Mouse (Mus musculus) kidney, adult 2 months (tissue): ENCODE results near the gene Npr3. TPM values are rescaled to one million over a fixed set of nuclear protein-coding genes. Genes with fewer than 3 reads are reported as not detected.

Experiments
- DNase-seq: peaks from one replicate; pipeline ENCODE4 v3.0.0; 2021
- H3K27ac ChIP-seq: fragments of 200-500 bp; 2 replicates; pipeline ENCODE4 v1.5.1; 2012; ENCODE audit warnings: low read depth, low read length, control low read depth, inconsistent platforms; ENCODE audit not compliant: insufficient read depth
- H3K27me3 ChIP-seq: fragments of 200-500 bp; replicated peaks from 2 replicates; pipeline ENCODE4 v1.6.1; 2012; ENCODE audit warnings: mild to moderate bottlenecking, moderate library complexity, low read length, inconsistent platforms; ENCODE audit not compliant: control insufficient read depth, insufficient read depth
- H3K36me3 ChIP-seq: fragments of 200-500 bp; 2 replicates; pipeline ENCODE4 v1.6.1; 2012; ENCODE audit warnings: mild to moderate bottlenecking, moderate library complexity, low read length, inconsistent platforms; ENCODE audit not compliant: control insufficient read depth, insufficient read depth
- H3K4me1 ChIP-seq: fragments of 200-500 bp; 2 replicates; pipeline ENCODE4 v1.6.1; 2011; ENCODE audit warnings: low read length; ENCODE audit not compliant: control insufficient read depth, insufficient read depth
- H3K4me3 ChIP-seq: fragments of 200-500 bp; 2 replicates; pipeline ENCODE4 v1.5.1; 2011; ENCODE audit warnings: mild to moderate bottlenecking, low read depth, low read length, control low read depth; ENCODE audit not compliant: insufficient read depth
- CTCF ChIP-seq: fragments of 200-500 bp; conservative IDR thresholded peaks from 2 replicates; pipeline ENCODE4 v1.5.1; 2011; ENCODE audit warnings: low read depth, mild to moderate bottlenecking, control low read depth, low read length, moderate library complexity, mixed read lengths; ENCODE audit not compliant: insufficient read depth, insufficient read length
- POLR2A ChIP-seq: fragments of 200-500 bp; IDR thresholded peaks from one replicate; pipeline ENCODE4 v1.6.1; 2011; ENCODE audit warnings: low read depth, low read length, control low read depth
- WGBS: fragments of 180-500 bp; shearing (Covaris S2); methylation state at CpG from one replicate; pipeline ENCODE4 v1.1.7; 2018; 5-methylcytosine and 5-hydroxymethylcytosine counted together
- polyA plus RNA-seq: library from polyadenylated mRNA; depleted of rRNA; stranded (reverse); fragments of >200 nt; gene quantifications from 2 replicates; pipeline ENCODE4 v1.2.3, GENCODE M21; 2012

The Npr3 gene
- polyA plus RNA-seq, 1 experiment, result 6.1 TPM

DNA sequence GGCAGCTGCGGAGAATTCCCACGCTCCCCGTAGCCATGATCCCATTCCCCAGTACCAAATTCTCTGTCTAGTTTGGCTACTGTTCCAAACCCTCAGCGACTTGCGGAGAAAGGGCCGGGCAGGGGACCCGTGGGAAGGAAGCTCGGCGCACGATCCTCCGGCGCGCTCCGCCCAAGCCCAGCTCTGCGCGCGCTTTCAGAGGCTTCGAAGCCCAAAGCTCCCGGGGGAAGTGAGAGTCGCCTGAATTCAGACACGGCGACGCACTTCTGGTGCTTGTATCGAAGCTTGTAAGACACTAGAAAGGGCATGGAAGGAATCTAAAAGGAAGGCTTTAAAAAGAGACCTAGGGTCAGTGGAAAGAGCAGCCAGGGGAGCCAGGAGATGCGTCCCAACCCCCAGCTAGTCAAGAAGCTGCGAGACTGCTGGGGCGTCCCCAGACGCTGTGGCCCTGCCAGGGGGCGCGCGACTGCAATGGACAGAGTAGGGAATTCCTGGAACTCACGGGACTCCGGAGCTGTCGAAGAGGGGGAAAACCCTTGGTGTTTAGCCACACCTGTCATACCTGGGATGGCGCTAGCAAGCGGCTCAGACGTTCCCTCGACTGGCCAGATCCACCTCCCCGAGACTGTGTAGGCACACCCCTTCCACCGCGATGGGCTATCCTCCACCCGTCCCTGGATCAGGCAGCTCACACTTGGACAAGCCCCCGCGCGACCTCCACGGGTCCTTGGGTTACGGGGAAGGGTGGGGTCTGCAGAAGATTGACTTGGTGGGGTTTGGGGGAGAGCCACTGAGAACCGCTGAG, 2.8 kb downstream of the Npr3 start:
- 0 out of 2 replicates have a peak, but pooled peaks cover 3% of the 10 kb centered on the region for H3K4me1 ChIP-seq
- WGBS, result under 1% methylated on average over 48 of the region's 48 CpGs
- no peaks in the 10 kb centered on the region for H3K36me3 ChIP-seq
- TF ChIP-seq CTCF, result no peak
- peak; percentile 38 for DNase-seq
- no peaks in the 10 kb centered on the region for H3K27me3 ChIP-seq
- no peak overlapping the region for H3K27ac ChIP-seq
- H3K4me3 ChIP-seq, result peak overlapping the region; percentile 38

DNA sequence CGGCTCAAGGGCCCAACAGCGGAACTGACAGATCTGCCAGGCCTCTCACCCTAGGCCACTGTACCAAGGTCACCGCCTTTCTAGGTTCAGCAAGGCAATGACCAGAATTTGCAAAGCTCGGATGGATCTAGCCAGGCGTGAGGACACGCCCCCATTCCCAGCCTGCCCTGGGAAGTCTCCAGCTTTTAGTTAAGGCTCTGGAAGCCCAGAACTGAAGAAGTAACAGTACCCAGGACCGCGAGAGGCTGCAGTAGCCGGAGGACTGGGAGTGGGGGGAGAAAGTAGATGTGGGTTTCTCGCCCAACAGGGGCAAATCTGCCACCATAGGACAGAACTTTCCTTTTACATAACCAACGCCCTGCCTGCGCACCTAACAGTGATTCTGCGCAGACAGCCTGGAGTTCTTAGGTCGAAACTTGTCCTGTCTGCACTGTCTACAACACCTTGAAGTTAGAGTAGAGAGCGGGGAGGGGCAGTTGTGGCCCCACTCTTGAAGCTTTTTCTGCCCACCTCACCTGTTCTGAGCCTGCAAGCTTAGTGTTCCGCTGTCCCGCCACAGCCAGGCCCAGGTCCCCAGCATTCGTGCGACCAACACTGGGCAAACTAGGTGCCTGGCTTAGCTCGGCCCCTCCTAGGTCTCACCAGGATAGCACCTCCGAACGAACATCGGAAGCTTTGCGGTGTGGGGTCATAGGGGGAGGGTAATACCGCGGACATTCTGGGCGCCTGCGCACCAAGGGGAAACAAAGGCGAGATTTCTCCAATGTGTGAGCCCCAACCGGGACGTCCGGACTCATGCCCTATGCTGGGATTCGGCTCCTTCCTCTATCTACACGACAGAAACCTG, 3.7 kb downstream of the Npr3 start:
- WGBS, result 22% methylated on average over 34 of the region's 34 CpGs
- peak; percentile 67 for DNase-seq

DNA sequence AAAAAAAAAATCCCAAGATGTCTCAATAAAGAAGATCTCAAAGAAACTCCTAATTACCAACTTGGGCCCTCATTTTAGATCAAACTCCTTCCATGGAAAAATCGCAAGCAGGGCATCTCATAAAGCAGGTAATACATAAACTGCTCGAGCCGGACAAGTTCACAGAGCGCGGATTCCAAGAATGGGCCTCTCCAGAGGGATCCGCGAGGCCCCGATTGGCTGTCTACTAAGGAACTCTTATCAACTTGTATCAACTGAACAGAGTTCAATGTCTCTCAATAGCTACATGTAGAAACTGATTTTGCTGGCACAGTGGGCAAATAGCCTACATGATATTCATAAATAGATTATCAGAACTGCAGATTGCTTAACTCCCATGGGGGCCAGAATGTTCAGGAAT, 9.5 kb downstream of the Npr3 start:
- no peak for TF ChIP-seq CTCF
- no peak for TF ChIP-seq POLR2A
- 89% methylated on average over 8 of the region's 8 CpGs for WGBS
- H3K27me3 ChIP-seq, result no peaks in the 10 kb centered on the region
- H3K36me3 ChIP-seq, result no peaks in the 10 kb centered on the region
- H3K4me3 ChIP-seq, result no peak overlapping the region
- no peak for DNase-seq
- H3K4me1 ChIP-seq, result no peaks in the 10 kb centered on the region
- H3K27ac ChIP-seq, result no peak overlapping the region

More for the DNA sequence above, 3.7 kb downstream of the Npr3 start:
- H3K4me3 ChIP-seq, result peak overlapping the region; percentile 38
- TF ChIP-seq CTCF (no peak), POLR2A (no peak)
- 0 out of 2 replicates have a peak, but pooled peaks cover 3% of the 10 kb centered on the region for H3K4me1 ChIP-seq
- no peak overlapping the region for H3K27ac ChIP-seq
- no peaks in the 10 kb centered on the region for H3K27me3 ChIP-seq
- no peaks in the 10 kb centered on the region for H3K36me3 ChIP-seq

DNA sequence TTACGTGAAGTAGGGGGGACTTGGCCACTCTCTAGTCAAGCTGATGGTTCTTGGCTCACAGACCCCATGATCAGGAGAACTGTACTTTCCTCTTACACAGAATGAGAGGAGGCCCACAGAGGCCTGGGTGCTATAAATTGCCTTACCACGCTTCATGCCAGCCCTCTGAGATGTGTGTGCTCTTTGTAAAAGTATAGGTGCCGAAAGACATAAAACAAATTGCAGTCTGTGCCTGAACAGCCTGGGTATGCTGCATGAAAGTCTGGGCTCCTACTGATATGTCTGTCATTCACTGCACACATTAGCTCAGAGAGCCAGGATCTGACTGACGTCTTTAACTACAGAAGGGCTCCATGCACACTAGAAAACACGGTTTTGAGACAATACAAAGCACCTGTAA, 9.9 kb downstream of the Npr3 start:
- no peak overlapping the region for H3K27ac ChIP-seq
- no peaks in the 10 kb centered on the region for H3K36me3 ChIP-seq
- H3K4me3 ChIP-seq, result no peak overlapping the region
- no peak for TF ChIP-seq POLR2A
- TF ChIP-seq CTCF, result no peak
- DNase-seq, result no peak
- WGBS, result 87% methylated on average over 5 of the region's 5 CpGs
- no peaks in the 10 kb centered on the region for H3K27me3 ChIP-seq
- no peaks in the 10 kb centered on the region for H3K4me1 ChIP-seq

DNA sequence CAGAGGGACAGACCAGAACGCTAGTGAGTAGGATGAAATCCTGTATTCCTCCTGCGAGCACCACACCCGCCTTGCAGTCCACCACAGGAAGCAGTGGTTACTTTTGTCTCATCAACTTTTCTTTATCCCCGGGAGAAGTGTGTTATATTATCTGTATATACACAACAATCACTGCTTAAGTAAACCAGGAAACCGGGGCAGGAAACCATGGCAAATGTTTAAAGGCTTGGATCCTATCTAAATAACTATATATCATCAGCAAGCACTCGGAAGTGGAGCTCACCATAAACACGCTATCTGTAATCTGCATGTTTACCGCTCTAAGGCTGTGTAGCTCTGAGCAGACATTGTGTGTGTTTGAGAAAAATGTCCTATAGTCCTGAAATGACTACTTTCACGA, 13.1 kb downstream of the Npr3 start:
- no peak overlapping the region for H3K4me3 ChIP-seq

DNA sequence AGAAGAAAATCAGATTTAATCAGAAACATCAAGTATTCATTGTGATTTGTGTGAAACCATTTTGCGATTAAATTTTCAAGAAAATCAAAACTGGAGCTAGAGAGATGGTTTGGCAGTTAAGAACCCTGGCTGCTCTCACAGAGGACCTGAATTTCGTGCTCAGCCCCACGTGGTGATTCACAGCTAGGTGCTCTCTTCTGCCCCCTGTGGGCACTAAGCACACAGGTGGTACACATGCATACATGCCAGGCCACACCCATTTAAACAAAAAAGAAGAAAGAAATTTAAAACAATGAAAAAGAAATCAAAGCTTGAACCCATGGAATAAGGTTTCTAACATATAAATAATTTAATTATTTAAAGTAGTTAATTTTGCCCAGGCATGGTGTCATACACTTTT, 15.7 kb downstream of the Npr3 start:
- Histone ChIP-seq H3K4me3 (no peak overlapping the region), H3K4me1 (no peaks in the 10 kb centered on the region), H3K36me3 (no peaks in the 10 kb centered on the region), H3K27ac (no peak overlapping the region), H3K27me3 (no peaks in the 10 kb centered on the region)
- 71% methylated on average over 3 of the region's 3 CpGs for WGBS
- no peak for DNase-seq
- TF ChIP-seq CTCF (0 out of 2 replicates have a peak, but pooled peaks have one; percentile 16), POLR2A (no peak)

More for the DNA sequence above, 13.1 kb downstream of the Npr3 start:
- TF ChIP-seq POLR2A, result no peak
- Histone ChIP-seq H3K27ac (no peak overlapping the region), H3K4me1 (no peaks in the 10 kb centered on the region), H3K36me3 (no peaks in the 10 kb centered on the region), H3K27me3 (no peaks in the 10 kb centered on the region)
- 52% methylated on average over 9 of the region's 9 CpGs for WGBS
- DNase-seq, result no peak

DNA sequence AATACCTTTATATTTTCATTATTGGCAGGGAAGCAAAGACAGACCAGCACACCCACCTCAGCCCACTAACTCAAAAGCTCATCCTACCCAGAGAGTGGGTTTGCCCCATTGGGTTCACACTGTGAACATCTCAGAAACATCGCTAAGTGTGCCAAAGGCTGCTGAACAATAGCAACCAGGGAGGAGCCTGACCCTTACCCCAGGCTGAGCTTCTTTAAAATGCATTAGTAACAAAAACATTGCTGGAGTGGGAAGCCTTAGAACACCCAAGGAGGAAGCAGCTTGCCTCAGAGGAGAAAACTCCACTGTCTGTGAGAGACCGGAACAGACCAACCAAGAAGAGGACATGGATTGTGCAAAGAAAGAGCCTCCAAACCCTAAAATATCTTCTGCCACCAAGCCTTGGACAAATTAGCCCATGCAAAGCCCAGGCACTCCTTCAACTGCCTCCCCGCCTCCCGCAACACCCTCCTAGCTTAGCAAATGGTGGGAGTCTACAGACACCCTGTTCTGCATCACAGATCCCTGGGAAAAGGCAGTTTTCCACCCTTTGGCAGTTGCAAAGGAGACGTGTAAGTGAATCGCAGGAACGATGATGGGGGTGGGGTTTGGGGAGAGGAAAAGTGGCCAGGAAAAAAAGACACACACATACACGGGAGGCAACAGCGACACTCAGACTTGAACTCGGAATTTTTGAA, 24.4 kb downstream of the Npr3 start:
- no peak for TF ChIP-seq CTCF
- no peak for TF ChIP-seq POLR2A
- no peak for DNase-seq
- H3K36me3 ChIP-seq, result no peaks in the 10 kb centered on the region
- H3K4me3 ChIP-seq, result no peak overlapping the region
- no peaks in the 10 kb centered on the region for H3K27me3 ChIP-seq
- no peak overlapping the region for H3K27ac ChIP-seq
- H3K4me1 ChIP-seq, result no peaks in the 10 kb centered on the region
- 46% methylated on average over 10 of the region's 10 CpGs for WGBS
